Comparison of ENCODE assay signal across 18 mouse cellular contexts in the genomic region with DNA sequence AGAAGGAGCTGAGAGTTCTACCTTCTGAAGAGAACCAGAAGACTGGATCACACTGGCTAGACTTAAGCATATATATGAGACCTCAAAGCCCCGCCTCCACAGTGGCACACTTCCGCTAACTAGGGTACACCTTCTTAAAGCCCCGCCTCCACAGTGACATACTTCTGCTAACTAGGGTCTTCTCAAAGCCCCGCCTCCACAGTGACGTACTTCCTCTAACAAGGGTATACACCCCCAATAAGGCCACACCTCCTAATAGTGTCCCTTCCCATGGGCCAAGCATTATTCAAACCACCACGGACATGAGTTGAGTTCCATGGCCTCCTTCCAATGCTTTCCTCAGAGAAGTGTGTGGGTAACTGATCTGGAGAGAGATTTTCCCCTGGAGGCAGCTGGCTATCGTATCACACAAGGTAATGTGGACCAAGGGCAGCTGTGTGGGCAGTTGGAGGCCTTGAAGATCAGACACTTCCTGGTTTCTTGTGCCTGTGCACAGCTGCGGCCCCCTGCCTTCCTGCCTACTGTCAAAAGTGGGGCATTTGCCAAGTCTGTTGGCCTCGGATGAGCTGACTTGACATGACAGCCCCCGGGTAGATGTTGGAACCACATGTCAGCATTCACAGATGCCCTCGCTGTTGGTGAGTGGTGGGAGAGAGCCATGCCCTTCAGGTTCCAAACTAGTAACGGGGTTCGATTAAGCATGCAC.
DNase-seq lines count a peak whose midpoint lies in the region; TF ChIP-seq lines count a peak whose summit lies in the region.
"Had no signal": no experiment of that assay in that cellular context is flagged by ENCODE, and none has a peak within 500 bp of the region (broad histone marks: within the 10 kb centered on the region; RNA-seq: fewer than 3 reads in every experiment).

No protein-coding gene starts in this region.

- WGBS in thymus, adult 2 months = 68% methylated on average over 13 of the region's 13 CpGs

- H3K27ac ChIP-seq in thymus, adult 2 months (ENCODE audit: control insufficient read depth, insufficient read depth, low read length) = peak overlapping the region; percentile 48; the same call in 1 of the 2 replicates
- H3K27ac ChIP-seq: embryonic facial prominence, embryonic 12.5 days; forebrain, embryonic 12.5 days; lung, embryonic 15.5 days had no signal

- no peak for TF ChIP-seq POLR2A in thymus, adult 2 months (IDR thresholded peaks at IDR 0.05; ENCODE audit: control insufficient read depth, extremely low read depth, insufficient read depth, low read length, poor library complexity)

- no peaks in the 10 kb centered on the region for H3K27me3 ChIP-seq in thymus, adult 2 months (ENCODE audit: control insufficient read depth, insufficient read depth, low read length)
- H3K27me3 ChIP-seq: embryonic facial prominence, embryonic 12.5 days; forebrain, embryonic 12.5 days; lung, embryonic 15.5 days; Patski had no signal

- no peaks in the 10 kb centered on the region for H3K36me3 ChIP-seq in thymus, adult 2 months (ENCODE audit: control insufficient read depth, insufficient read depth, low read length)
- H3K36me3 ChIP-seq: embryonic facial prominence, embryonic 12.5 days; lung, embryonic 15.5 days had no signal

- intact Hi-C loops in left cerebral cortex, postnatal 25 days (cut with DNase I) = no loop called here

- no peak overlapping the region for H3K4me3 ChIP-seq in thymus, adult 2 months (ENCODE audit: control insufficient read depth, insufficient read depth, low read length)
- H3K4me3 ChIP-seq: embryonic facial prominence, embryonic 12.5 days; forebrain, embryonic 12.5 days; lung, embryonic 15.5 days; megakaryocyte, embryonic 14.5 days had no signal

- DNase-seq in heart, adult 11 months = peak; percentile 89
- DNase-seq in heart, adult 9 months (ENCODE audit: low spot score in 2 of 2) = no peak
- no peak for DNase-seq in thymus, adult 2 months
- DNase-seq in thymus, adult 18-20 months = no peak
- DNase-seq in cerebellum, postnatal 10 days = peak; percentile 95
- no peak for DNase-seq in layer of hippocampus, adult 9-11 months
- DNase-seq in left cerebral cortex, postnatal 25 days (ENCODE audit: low spot score in 2 of 2) = no peak
- no peak for DNase-seq in natural killer cell, adult 2 months (ENCODE audit: low spot score in 2 of 2)
- DNase-seq: adrenal gland, postnatal 10 days; gastrocnemius, postnatal 14 days; heart, postnatal 10 days; kidney, postnatal 10 days; liver had no signal

- H3K4me1 ChIP-seq in thymus, adult 2 months (replicated peaks; ENCODE audit: control insufficient read depth, insufficient read depth, low read length) = peaks cover 17% of the 10 kb centered on the region
- H3K4me1 ChIP-seq: lung, embryonic 15.5 days had no signal

- no peak for TF ChIP-seq CTCF in thymus, adult 2 months (IDR thresholded peaks at IDR 0.05; ENCODE audit: borderline replicate concordance, control insufficient read depth, extremely low read depth, insufficient read depth, low read length, poor library complexity)

Comparison
In these comparisons a context has a peak if more than half of its experiments do, and no peak if none do; other contexts are left out.
1. DNase-seq: peak in heart, adult 11 months (single experiment) and cerebellum, postnatal 10 days (2 of 2); none in heart, adult 9 months (0 of 2), thymus, adult 2 months (single experiment), thymus, adult 18-20 months (0 of 2), layer of hippocampus, adult 9-11 months (single experiment), left cerebral cortex, postnatal 25 days (0 of 2) and natural killer cell, adult 2 months (0 of 2).